In the genomic region with DNA sequence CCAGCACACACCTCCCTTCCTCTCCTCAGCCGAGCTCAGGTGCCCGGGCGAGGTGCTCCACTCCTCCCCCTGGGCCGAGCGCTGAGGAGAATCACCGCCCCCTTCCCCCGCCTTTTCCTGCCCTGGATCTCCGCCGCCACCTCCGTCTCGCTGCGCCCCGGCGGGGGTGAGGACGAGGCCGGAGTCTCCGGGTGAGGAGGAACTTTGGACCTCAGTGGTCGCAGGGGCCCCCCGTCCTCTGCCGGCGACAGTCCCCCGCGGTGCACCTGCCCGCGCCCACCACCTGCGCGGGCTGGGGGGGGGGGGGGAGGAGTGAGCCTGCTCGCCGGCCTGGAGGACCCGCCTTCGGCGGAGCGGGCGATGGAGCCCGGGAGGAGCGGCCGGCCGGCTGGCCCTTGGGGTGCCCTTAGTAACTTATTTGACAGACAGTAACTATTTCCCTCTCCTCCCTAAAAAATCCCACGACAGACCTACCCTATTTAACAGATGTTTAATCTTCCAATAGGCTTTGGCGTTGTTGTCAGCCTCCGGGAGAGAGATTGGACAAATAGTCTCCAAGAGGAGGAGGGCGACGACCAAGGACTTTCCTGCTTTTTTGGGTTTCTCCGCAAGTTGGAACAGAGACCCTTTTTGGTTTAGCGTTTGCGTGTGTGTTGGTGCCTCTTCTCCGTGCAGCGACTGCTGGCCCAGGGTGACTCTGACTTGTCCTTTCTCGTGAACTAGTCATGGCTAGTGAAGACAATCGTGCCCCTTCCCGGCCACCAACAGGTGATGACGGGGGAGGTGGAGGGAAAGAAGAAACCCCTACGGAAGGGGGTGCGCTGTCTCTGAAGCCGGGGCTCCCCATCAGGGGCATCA, we compare ENCODE assay signal across 8 mouse cellular contexts. TPM values are rescaled to one million over a fixed set of nuclear protein-coding genes. Genes with fewer than 3 reads are reported as not detected.
A peak's percentile ranks its signal among the peaks of the same experiment; 100 is the strongest.
DNase-seq lines count a peak whose midpoint lies in the region; ATAC-seq and TF ChIP-seq lines count a peak whose summit lies in the region.

Gene Lrba, plus strand, starts transcription at position 117 of the 858 bp plus-strand sequence.

- peaks cover 14% of the 10 kb centered on the region for H3K36me3 ChIP-seq in G1E (replicated peaks)
- H3K36me3 ChIP-seq in lung, postnatal 0 days (ENCODE audit: insufficient read depth, low read length) = no peaks in the 10 kb centered on the region

- peak within 1 kb of the TSS; percentile 93 for H3K27ac ChIP-seq in lung, postnatal 0 days (ENCODE audit: low read length)

- H3K9me3 ChIP-seq in G1E (replicated peaks) = no peaks in the 10 kb centered on the region
- H3K9me3 ChIP-seq in lung, postnatal 0 days (ENCODE audit: low read length) = no peaks in the 10 kb centered on the region

- H3K4me3 ChIP-seq in G1E (ENCODE audit: low read depth, low read length) = peak within 1 kb of the TSS; percentile 97
- peak within 1 kb of the TSS; percentile 98 for H3K4me3 ChIP-seq in lung, postnatal 0 days (ENCODE audit: low read depth, low read length)

- H3K4me1 ChIP-seq in G1E (ENCODE audit: insufficient read depth, low read depth, low read length) = peaks cover 14% of the 10 kb centered on the region
- peaks cover 6% of the 10 kb centered on the region; the same call in 1 of the 2 replicates for H3K4me1 ChIP-seq in lung, postnatal 0 days (ENCODE audit: insufficient read depth, low read depth, low read length)

- no peak for TF ChIP-seq EP300 in lung, postnatal 0 days (IDR thresholded peaks at IDR 0.05)

- peak; percentile 63 for ATAC-seq in G1E (ENCODE audit: extremely low read depth, insufficient number of reproducible peaks, low FRiP score, poor library complexity, severe bottlenecking)
- peak; percentile 87 for ATAC-seq in lung, postnatal 0 days

- DNase-seq in G1E (ENCODE audit: low spot score) = peak; percentile 90
- DNase-seq in cerebellum, adult 18-20 months = peak; percentile 86 to 89
- DNase-seq in forelimb bud, embryonic 11.5 days (ENCODE audit: low read depth, low spot score) = peak; percentile 49
- DNase-seq in heart, postnatal 4 days = peak; percentile 74
- peak; percentile 55 for DNase-seq in layer of hippocampus, adult 9-11 months
- peak; percentile 89 for DNase-seq in lung, postnatal 0 days (ENCODE audit: low spot score)
- peak; percentile 64 for DNase-seq in ovary, postnatal 14 days (ENCODE audit: low spot score)
- DNase-seq in thymus, postnatal 10 days (ENCODE audit: low spot score in 2 of 2) = peak; percentile 80 to 85

- no peaks in the 10 kb centered on the region for H3K27me3 ChIP-seq in G1E (ENCODE audit: insufficient read depth, low read length)
- H3K27me3 ChIP-seq in lung, postnatal 0 days (replicated peaks; ENCODE audit: insufficient read depth, low read length) = no peaks in the 10 kb centered on the region

- no peak for TF ChIP-seq CTCF in G1E (IDR thresholded peaks at IDR 0.05; ENCODE audit: low read depth, low read length)
- TF ChIP-seq CTCF in lung, postnatal 0 days (IDR thresholded peaks at IDR 0.05) = no peak

- H3K9ac ChIP-seq in lung, postnatal 0 days (replicated peaks; ENCODE audit: low read depth) = peak within 1 kb of the TSS; percentile 76

- 1% methylated on average over 45 of the region's 55 CpGs for WGBS in lung, postnatal 0 days

- peak within 1 kb of the TSS; percentile 94 for H3K4me2 ChIP-seq in lung, postnatal 0 days (replicated peaks; ENCODE audit: low read depth, low read length)

RNA-seq across cellular contexts. Expression of gene Lrba, which starts in this region (rescaled TPM):
- total RNA-seq in G1E (2014; fragmentation: Nextera tagmentation) (34.4 TPM in 2 replicates), G1E (2017) (27.2 and 30.4 TPM in 2 replicates)
- 6.1 and 6.2 TPM in 2 replicates for polyA plus RNA-seq in G1E (2012)
- 10 to 100 TPM; 17.7 to 17.8 TPM for total RNA-seq in heart, postnatal 4 days (2021)
- 2.5 and 2.9 TPM in 2 replicates for polyA plus RNA-seq in lung, postnatal 0 days (2015; fragmentation: Nextera tagmentation; extraction: Ambion mirVana)

Comparison
In these comparisons a context has a peak if more than half of its experiments do, and no peak if none do; other contexts are left out.
1. Peak in every context shown above with its lines: DNase-seq, ATAC-seq, H3K4me3 ChIP-seq and H3K27ac ChIP-seq.